Mouse (Mus musculus) CH12.LX (cell line): ENCODE measurements around the gene Gfpt1. TPM values are rescaled to one million over a fixed set of nuclear protein-coding genes. Genes with fewer than 3 reads are reported as not detected.

Experiments
- DNase-seq: peaks from one replicate; pipeline ENCODE4 v3.0.0-alpha.2; 2013; ENCODE audit errors: extremely low read depth
- H3K27ac ChIP-seq: 2 replicates; pipeline ENCODE4 v1.5.1; 2012; ENCODE audit warnings: low read depth, mild to moderate bottlenecking, control low read depth, moderate library complexity; ENCODE audit not compliant: insufficient read depth
- H3K27me3 ChIP-seq: replicated peaks from 2 replicates; pipeline ENCODE3; 2012; ENCODE audit warnings: inconsistent platforms
- H3K36me3 ChIP-seq, 2 experiments: replicated peaks in 1 of 2; 2 replicates each; pipeline versions ENCODE3 to v1.6.1; 2012; ENCODE audit warnings: inconsistent platforms in 1 of 2, low read length in 1 of 2, mild to moderate bottlenecking in 1 of 2, mixed read lengths in 1 of 2, moderate library complexity in 1 of 2; ENCODE audit not compliant: control insufficient read depth in 1 of 2, insufficient read depth in 1 of 2
- H3K4me1 ChIP-seq, 2 experiments: 2 replicates each; pipeline ENCODE4 v1.6.1; 2012; ENCODE audit warnings: inconsistent platforms in 1 of 2, moderate library complexity in 1 of 2; ENCODE audit not compliant: insufficient read depth in 2 of 2, control insufficient read depth in 1 of 2
- H3K4me2 ChIP-seq: 2 replicates; pipeline ENCODE4 v1.6.1; 2012; ENCODE audit warnings: low read depth, mild to moderate bottlenecking, control low read depth; ENCODE audit not compliant: poor library complexity, insufficient read depth, severe bottlenecking
- H3K4me3 ChIP-seq, 3 experiments: fragments of 150-350 bp in 1 of 3; sonication (generic) in 1 of 3; replicated peaks in 1 of 3; 2 replicates each; pipeline versions ENCODE3 to v1.5.1; 2011 to 2012; ENCODE audit warnings: low read depth in 2 of 3, low read length in 2 of 3, mild to moderate bottlenecking in 2 of 3, moderate library complexity in 2 of 3, control low read depth in 1 of 3, improper control_type of control experiment in 1 of 3, inconsistent platforms in 1 of 3, mixed read lengths in 1 of 3; ENCODE audit not compliant: poor library complexity in 1 of 3
- H3K79me2 ChIP-seq: replicated peaks from 2 replicates; pipeline ENCODE4 v1.6.1; 2012; ENCODE audit warnings: mild to moderate bottlenecking, moderate library complexity; ENCODE audit not compliant: control insufficient read depth, poor library complexity, insufficient read depth, severe bottlenecking; ENCODE audit errors: extremely low read depth
- H3K9ac ChIP-seq: 2 replicates; pipeline ENCODE4 v1.6.1; 2012; ENCODE audit warnings: low read depth, mild to moderate bottlenecking, control low read depth, moderate library complexity; ENCODE audit not compliant: insufficient read depth
- H3K9me3 ChIP-seq: replicated peaks from 2 replicates; pipeline ENCODE3; 2012; ENCODE audit warnings: low read length, inconsistent platforms, mixed read lengths
- CTCF ChIP-seq, 2 experiments: IDR thresholded peaks in 1 of 2; conservative IDR thresholded peaks in 1 of 2; 2 replicates each; pipeline ENCODE4 v1.5.1; 2011 to 2012; ENCODE audit warnings: low read depth in 2 of 2, low read length in 2 of 2, improper control_type of control experiment in 1 of 2, inconsistent platforms in 1 of 2, mild to moderate bottlenecking in 1 of 2, moderate library complexity in 1 of 2
- EP300 ChIP-seq: IDR thresholded peaks from 2 replicates; pipeline ENCODE4 v1.6.1; 2011; ENCODE audit warnings: low read length, improper control_type of control experiment
- GABPA ChIP-seq: IDR thresholded peaks from 2 replicates; pipeline ENCODE4 v1.6.1; 2012; ENCODE audit warnings: low read depth, low read length, improper control_type of control experiment, inconsistent platforms; ENCODE audit not compliant: insufficient replicate concordance
- HCFC1 ChIP-seq: IDR thresholded peaks from 2 replicates; pipeline ENCODE4 v1.6.1; 2012; ENCODE audit warnings: low read depth, mild to moderate bottlenecking, inconsistent platforms, low read length, improper control_type of control experiment
- IRF4 ChIP-seq: IDR thresholded peaks from 2 replicates; pipeline ENCODE4 v1.6.1; 2014; ENCODE audit warnings: low read depth, mild to moderate bottlenecking, inconsistent platforms, low read length, improper control_type of control experiment
- JUN ChIP-seq: IDR thresholded peaks from 2 replicates; pipeline ENCODE4 v1.6.1; 2011; ENCODE audit warnings: low read depth, mild to moderate bottlenecking, low read length, improper control_type of control experiment, moderate library complexity; ENCODE audit not compliant: insufficient read depth
- KAT2A ChIP-seq: IDR thresholded peaks from 2 replicates; pipeline ENCODE4 v1.6.1; 2012; ENCODE audit warnings: low read length, improper control_type of control experiment, inconsistent platforms; ENCODE audit not compliant: insufficient replicate concordance
- MAFK ChIP-seq: IDR thresholded peaks from 2 replicates; pipeline ENCODE4 v1.6.1; 2011; ENCODE audit warnings: low read length, improper control_type of control experiment; ENCODE audit not compliant: insufficient replicate concordance
- MXI1 ChIP-seq: IDR thresholded peaks from 2 replicates; pipeline ENCODE4 v1.6.1; 2011; ENCODE audit warnings: mild to moderate bottlenecking, low read depth, low read length, improper control_type of control experiment
- MYC ChIP-seq: IDR thresholded peaks from 2 replicates; pipeline ENCODE4 v1.6.1; 2011; ENCODE audit warnings: low read depth, mild to moderate bottlenecking, improper control_type of control experiment, low read length
- POLR2A ChIP-seq: IDR thresholded peaks from 2 replicates; pipeline ENCODE4 v1.6.1; 2011; ENCODE audit warnings: low read depth, mild to moderate bottlenecking, improper control_type of control experiment, low read length
- POLR2AphosphoS2 ChIP-seq: IDR thresholded peaks from 2 replicates; pipeline ENCODE4 v1.6.1; 2011; ENCODE audit warnings: low read depth, low read length, improper control_type of control experiment
- RAD21 ChIP-seq: IDR thresholded peaks from 2 replicates; pipeline ENCODE4 v1.6.1; 2011; ENCODE audit warnings: low read depth, mild to moderate bottlenecking, low read length, improper control_type of control experiment, moderate library complexity
- RCOR1 ChIP-seq: conservative IDR thresholded peaks from 2 replicates; pipeline ENCODE4 v1.6.1; 2012; ENCODE audit warnings: low read depth, mild to moderate bottlenecking, inconsistent platforms, low read length, improper control_type of control experiment
- SIN3A ChIP-seq: IDR thresholded peaks from 2 replicates; pipeline ENCODE4 v1.6.1; 2012; ENCODE audit warnings: low read length, improper control_type of control experiment, inconsistent platforms
- SMC3 ChIP-seq: IDR thresholded peaks from 2 replicates; pipeline ENCODE4 v1.6.1; 2011; ENCODE audit warnings: low read depth, low read length, improper control_type of control experiment
- UBTF ChIP-seq: IDR thresholded peaks from 2 replicates; pipeline ENCODE4 v1.6.1; 2012; ENCODE audit warnings: low read depth, mild to moderate bottlenecking, inconsistent platforms, low read length, improper control_type of control experiment, moderate library complexity
- ZC3H11A ChIP-seq: IDR thresholded peaks from 2 replicates; pipeline ENCODE4 v1.6.1; 2012; ENCODE audit warnings: low read depth, mild to moderate bottlenecking, inconsistent platforms, low read length, improper control_type of control experiment
- ZKSCAN1 ChIP-seq: IDR thresholded peaks from 2 replicates; pipeline ENCODE4 v1.6.1; 2012; ENCODE audit warnings: low read depth, inconsistent platforms, low read length, improper control_type of control experiment, borderline replicate concordance
- ZMIZ1 ChIP-seq: IDR thresholded peaks from 2 replicates; pipeline ENCODE4 v1.6.1; 2012; ENCODE audit warnings: low read depth, mild to moderate bottlenecking, inconsistent platforms, low read length, improper control_type of control experiment
- ZNF384 ChIP-seq: IDR thresholded peaks from 2 replicates; pipeline ENCODE4 v1.6.1; 2012; ENCODE audit warnings: low read depth, low read length, improper control_type of control experiment, inconsistent platforms
- dilution Hi-C: fragments of 300-500 bp; cut with MboI; formaldehyde crosslinking; loops from 2 replicates; pipeline ENCODE4 v1.14.3; 2020; ENCODE audit warnings: low sequenced_read_pairs; ENCODE audit not compliant: extremely low pct_unique_long_range_greater_than_20kb, extremely low pct_ligation_motif_present
- in situ Hi-C: fragments of 300-500 bp; cut with MboI; formaldehyde crosslinking; loops from 3 replicates; pipeline ENCODE4 v1.14.3; 2019; ENCODE audit warnings: low sequenced_read_pairs, low pct_ligation_motif_present, low pct_unique_long_range_greater_than_20kb, mixed read lengths
- polyA plus RNA-seq: library from polyadenylated mRNA; unstranded; fragments of >175 nt; gene quantifications from 2 replicates; pipeline ENCODE4 v1.2.1, GENCODE M21; 2012; ENCODE audit warnings: low read depth; ENCODE audit not compliant: insufficient read length
- total RNA-seq, 2 experiments: library from RNA; depleted of rRNA; stranded (reverse); fragments of 300-350 nt in 1 of 2; fragments of >200 nt in 1 of 2; gene quantifications; 2 replicates each; pipeline ENCODE4 v1.2.3; 2012 to 2014

The Gfpt1 gene
- total and polyA plus RNA-seq, 3 experiments = 24.9 to 35.3 (median 32.1) TPM

- no peak overlapping the region for H3K9ac ChIP-seq
- H3K36me3 ChIP-seq = no peaks in the 10 kb centered on the region
- in situ Hi-C loops (no loop called here), dilution Hi-C loops (no loop called here)
- H3K4me2 ChIP-seq = no peak overlapping the region
- no peak for DNase-seq
- H3K9me3 ChIP-seq = peaks cover 6% of the 10 kb centered on the region
- H3K27me3 ChIP-seq = no peaks in the 10 kb centered on the region
- no peak overlapping the region for H3K27ac ChIP-seq
- no peak overlapping the region for H3K4me3 ChIP-seq
- peaks cover 3% of the 10 kb centered on the region; the same call in 1 of the 2 replicates for H3K79me2 ChIP-seq
- peaks cover 4 to 27% of the 10 kb centered on the region in 2 experiments; a peak in 3 of 4 replicates for H3K4me1 ChIP-seq
- TF ChIP-seq UBTF (no peak), KAT2A (no peak), CTCF (conservative IDR thresholded peaks at IDR 0.05 in 1 of 2, IDR thresholded peaks at IDR 0.05 in 1 of 2; ENCODE audit: low read depth in 2 of 2, low read length in 2 of 2) (no peak), ZMIZ1 (no peak), POLR2A (no peak), POLR2AphosphoS2 (no peak), ZNF384 (no peak), JUN (no peak), SIN3A (no peak), SMC3 (no peak), RAD21 (no peak), IRF4 (no peak), HCFC1 (no peak), EP300 (no peak), MYC (no peak), ZKSCAN1 (no peak), MXI1 (no peak), GABPA (no peak)
These were observed 4.6 kb upstream of the Gfpt1 start for GRCm38 (mm10) chr6:87037826-87038620.

- no peak overlapping the region for H3K4me3 ChIP-seq
- peaks cover 4 to 36% of the 10 kb centered on the region in 2 experiments; a peak in 3 of 4 replicates for H3K4me1 ChIP-seq
- dilution Hi-C loops = no loop called here
These were observed 3.5 kb upstream of the Gfpt1 start for GRCm38 (mm10) chr6:87039161-87039560.

More at GRCm38 (mm10) chr6:87039161-87039560, 3.5 kb upstream of the Gfpt1 start:
- in situ Hi-C loops = no loop called here
- no peak overlapping the region for H3K4me2 ChIP-seq
- TF ChIP-seq HCFC1 (no peak), UBTF (no peak), RCOR1 (no peak), SIN3A (no peak), MYC (no peak), MAFK (no peak), JUN (no peak), ZC3H11A (no peak)
- TF ChIP-seq, all 38 proteins: peak for 0
- Histone ChIP-seq H3K9me3 (peaks cover 6% of the 10 kb centered on the region), H3K27ac (no peak overlapping the region), H3K36me3 (no peaks in the 10 kb centered on the region), H3K27me3 (no peaks in the 10 kb centered on the region), H3K9ac (no peak overlapping the region), H3K79me2 (peaks cover 13% of the 10 kb centered on the region)
- no peak for DNase-seq
